Mouse (Mus musculus) erythroid progenitor cell, adult 5-6 weeks (primary cell): Measurements from ENCODE around the gene Il21r. TPM values are rescaled to one million over a fixed set of nuclear protein-coding genes. Genes with fewer than 3 reads are reported as not detected.

Source experiments
- ATAC-seq: replicated peaks from 2 replicates; pipeline ENCODE4 v1.8.0; 2016; ENCODE audit warnings: moderate number of reproducible peaks, mild to moderate bottlenecking, moderate TSS enrichment, inconsistent platforms; ENCODE audit not compliant: poor library complexity, low FRiP score, severe bottlenecking
- total RNA-seq, 2 experiments: library from RNA; stranded (forward) in 1 of 2; stranded (reverse) in 1 of 2; fragments of 150-400 nt in 1 of 2; fragments of 186-747, 209-891 nt in 1 of 2; gene quantifications; 2 replicates each; pipeline versions ENCODE4 v1.2.3 to v1.2.4; 2015 to 2017; ENCODE audit warnings: low replicate concordance in 2 of 2

Gene Il21r
- total RNA-seq, 2 experiments from 2014 or later = 1.7 to 2.2 TPM

- ATAC-seq = no peak
Measured at GRCm38 (mm10) chr7:125630317-125630716, 27.1 kb downstream of the Il21r start.

GRCm38 (mm10) chr7:125630989-125631388 lies 27.8 kb downstream of the Il21r start:
- no peak for ATAC-seq

- ATAC-seq = no peak
Measured at GRCm38 (mm10) chr7:125637220-125638140, 34.3 kb downstream of the Il21r start.

- ATAC-seq = no peak
Measured at GRCm38 (mm10) chr7:125638376-125638775, 35.1 kb downstream of the Il21r start.

GRCm38 (mm10) chr7:125638870-125639386 lies 35.7 kb downstream of the Il21r start:
- no peak for ATAC-seq

GRCm38 (mm10) chr7:125643880-125644279 lies 40.7 kb downstream of the Il21r start:
- ATAC-seq = no peak

- no peak for ATAC-seq
Measured at GRCm38 (mm10) chr7:125645413-125645812, 42.2 kb downstream of the Il21r start.

- no peak for ATAC-seq
Measured at GRCm38 (mm10) chr7:125649013-125649412, 45.8 kb downstream of the Il21r start.

GRCm38 (mm10) chr7:125657511-125657910 lies 54.3 kb downstream of the Il21r start:
- ATAC-seq = no peak

- ATAC-seq = no peak
Measured at GRCm38 (mm10) chr7:125663654-125664053, 60.4 kb downstream of the Il21r start.

- ATAC-seq = no peak
Measured at GRCm38 (mm10) chr7:125670865-125671264, 67.6 kb downstream of the Il21r start.

GRCm38 (mm10) chr7:125671396-125671795 lies 68.2 kb downstream of the Il21r start:
- ATAC-seq = no peak

- ATAC-seq = no peak; the same call in 1 of the 2 replicates
Measured at GRCm38 (mm10) chr7:125674916-125675315, 71.7 kb downstream of the Il21r start.

- ATAC-seq = no peak
Measured at GRCm38 (mm10) chr7:125678756-125679155, 75.5 kb downstream of the Il21r start.

GRCm38 (mm10) chr7:125679936-125680335 lies 76.7 kb downstream of the Il21r start:
- no peak for ATAC-seq

Other genes starting within 250 kb of the Il21r start
- 1.3 and 2.2 TPM in 2 replicates for gene Kdm8, start 158.8 kb upstream of the Il21r start, total RNA-seq (2015; ENCODE audit: low replicate concordance)
- gene Kdm8, start 158.8 kb upstream of the Il21r start, total RNA-seq (2017; ENCODE audit: low replicate concordance) = 1.3 and 3.9 TPM in 2 replicates
- gene Nsmce1, start 111.8 kb upstream of the Il21r start, total RNA-seq (2015; ENCODE audit: low replicate concordance) = 36.9 and 58.7 TPM in 2 replicates
- 51.3 and 53.6 TPM in 2 replicates for gene Nsmce1, start 111.8 kb upstream of the Il21r start, total RNA-seq (2017; ENCODE audit: low replicate concordance)
- gene Il4ra, start 51.3 kb upstream of the Il21r start, total RNA-seq (2015; ENCODE audit: low replicate concordance) = 0.84 and 2.2 TPM in 2 replicates
- 3.3 and 5.7 TPM in 2 replicates for gene Il4ra, start 51.3 kb upstream of the Il21r start, total RNA-seq (2017; ENCODE audit: low replicate concordance)
- 6.1 and 11.3 TPM in 2 replicates for gene Gtf3c1, start 104.4 kb downstream of the Il21r start, total RNA-seq (2015; ENCODE audit: low replicate concordance)
- 18.6 and 47.6 TPM in 2 replicates for gene Gtf3c1, start 104.4 kb downstream of the Il21r start, total RNA-seq (2017; ENCODE audit: low replicate concordance)
- 5.9 and 15.1 TPM in 2 replicates for gene D430042O09Rik, start 104.5 kb downstream of the Il21r start, total RNA-seq (2015; ENCODE audit: low replicate concordance)
- 4.7 and 9.5 TPM in 2 replicates for gene D430042O09Rik, start 104.5 kb downstream of the Il21r start, total RNA-seq (2017; ENCODE audit: low replicate concordance)